Mouse (Mus musculus): Measurements from ENCODE around the gene Endog. TPM values are rescaled to one million over a fixed set of nuclear protein-coding genes. Genes with fewer than 3 reads are reported as not detected.

Endog gene
- polyA plus RNA-seq, 1 experiment, result 0.45 TPM

DNA sequence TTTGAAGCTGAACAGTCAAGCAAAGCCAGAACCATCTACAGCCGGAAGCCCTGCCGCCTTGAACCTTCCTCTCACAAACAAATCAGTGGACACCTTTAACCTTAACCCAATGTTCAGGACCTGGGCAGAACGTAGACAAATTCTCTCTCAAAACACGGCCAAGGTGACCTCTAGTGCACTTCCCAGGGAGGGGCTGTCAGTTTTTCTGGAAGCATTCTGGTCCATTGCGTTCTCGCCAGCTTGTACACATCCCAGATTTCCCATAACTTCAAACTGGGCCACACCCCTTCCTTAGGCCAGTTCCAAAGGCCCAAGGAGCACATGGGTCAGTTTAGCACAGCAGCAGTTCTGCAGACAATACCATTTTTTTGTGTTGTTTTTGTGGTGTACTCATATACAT is 44.2 kb downstream of the Endog start:
- H3K9me3 ChIP-seq (ENCODE audit: control insufficient read depth, low read length), result no peaks in the 10 kb centered on the region
- TF ChIP-seq GATA1 (IDR thresholded peaks at IDR 0.05; ENCODE audit: low read length) (no peak), TAL1 (IDR thresholded peaks at IDR 0.05; ENCODE audit: low read length) (no peak)
- no peaks in the 10 kb centered on the region for H3K4me1 ChIP-seq (ENCODE audit: control insufficient read depth)
- no peaks in the 10 kb centered on the region for H3K27me3 ChIP-seq (ENCODE audit: control insufficient read depth)
- H3K4me3 ChIP-seq (replicated peaks), result no peak overlapping the region
- no peaks in the 10 kb centered on the region for H3K36me3 ChIP-seq (ENCODE audit: control insufficient read depth)

DNA sequence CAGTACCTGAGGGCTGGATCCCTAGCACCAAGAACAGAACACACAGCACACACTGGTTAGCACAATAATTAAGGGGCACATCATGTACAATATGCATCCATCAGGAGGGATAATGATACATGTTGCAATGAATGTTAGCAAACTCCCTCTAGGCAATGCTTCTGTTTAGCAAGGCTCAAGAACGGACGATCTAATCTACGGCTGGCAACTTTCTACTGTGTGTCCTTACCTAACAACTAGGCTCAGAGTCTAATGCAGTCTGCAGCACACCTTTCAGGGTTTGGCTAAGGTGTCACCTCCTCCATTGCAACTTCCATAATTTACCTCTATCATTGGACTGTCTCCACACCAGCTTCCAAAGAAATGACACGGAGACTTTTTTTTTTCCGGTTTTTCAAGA is 45.0 kb downstream of the Endog start:
- no peaks in the 10 kb centered on the region for H3K9me3 ChIP-seq (ENCODE audit: control insufficient read depth, low read length)
- no peaks in the 10 kb centered on the region for H3K27me3 ChIP-seq (ENCODE audit: control insufficient read depth)
- H3K36me3 ChIP-seq (ENCODE audit: control insufficient read depth), result no peaks in the 10 kb centered on the region
- TF ChIP-seq TAL1 (IDR thresholded peaks at IDR 0.05; ENCODE audit: low read length) (no peak), GATA1 (IDR thresholded peaks at IDR 0.05; ENCODE audit: low read length) (no peak)
- H3K4me3 ChIP-seq (replicated peaks), result no peak overlapping the region
- no peaks in the 10 kb centered on the region for H3K4me1 ChIP-seq (ENCODE audit: control insufficient read depth)

Other genes starting within 250 kb of the Endog start
- 6.5 and 7.0 TPM in 2 replicates for gene Gle1, start 236.1 kb upstream of the Endog start, polyA plus RNA-seq (2012)
- 0.01 and 0.04 TPM in 2 replicates for gene Sptan1, start 205.9 kb upstream of the Endog start, polyA plus RNA-seq (2012)
- gene Wdr34, start 122.6 kb upstream of the Endog start, polyA plus RNA-seq (2012), result 0.69 and 1.6 TPM in 2 replicates
- 11.7 and 14.7 TPM in 2 replicates for gene Set, start 114.1 kb upstream of the Endog start, polyA plus RNA-seq (2012)
- gene Pkn3, start 93.8 kb upstream of the Endog start, polyA plus RNA-seq (2012), result 0.09 and 0.13 TPM in 2 replicates
- gene Zdhhc12, start 77.8 kb upstream of the Endog start, polyA plus RNA-seq (2012), result 1.6 and 2.8 TPM in 2 replicates
- gene Zer1, start 46.9 kb upstream of the Endog start, polyA plus RNA-seq (2012), result 1.7 and 2.4 TPM in 2 replicates
- gene Tbc1d13, start 37.7 kb upstream of the Endog start, polyA plus RNA-seq (2012), result 0.72 and 0.83 TPM in 2 replicates
- 2.5 and 2.9 TPM in 2 replicates for gene Spout1, start 7.0 kb downstream of the Endog start, polyA plus RNA-seq (2012)
- gene Kyat1, start 34.4 kb downstream of the Endog start, polyA plus RNA-seq (2012), result 0.34 and 0.45 TPM in 2 replicates
- gene Lrrc8a, start 66.2 kb downstream of the Endog start, polyA plus RNA-seq (2012), result 0.56 TPM in 2 replicates
- gene Gm28035, start 69.1 kb downstream of the Endog start, polyA plus RNA-seq (2012), result not detected in 2 replicates
- gene Phyhd1, start 94.7 kb downstream of the Endog start, polyA plus RNA-seq (2012), result 0.06 and 0.33 TPM in 2 replicates
- not detected in 2 replicates for gene Gm28038, start 109.5 kb downstream of the Endog start, polyA plus RNA-seq (2012)
- 0.12 and 0.17 TPM in 2 replicates for gene Dolk, start 114.8 kb downstream of the Endog start, polyA plus RNA-seq (2012)
- 10.7 and 13.0 TPM in 2 replicates for gene Nup188, start 114.9 kb downstream of the Endog start, polyA plus RNA-seq (2012)
- 1.8 TPM in 2 replicates for gene Sh3glb2, start 187.8 kb downstream of the Endog start, polyA plus RNA-seq (2012)
- gene Miga2, start 192.7 kb downstream of the Endog start, polyA plus RNA-seq (2012), result 0.95 and 1.2 TPM in 2 replicates
- gene Dolpp1, start 220.8 kb downstream of the Endog start, polyA plus RNA-seq (2012), result 2.2 and 2.6 TPM in 2 replicates
- 15.6 and 20.5 TPM in 2 replicates for gene Crat, start 244.3 kb downstream of the Endog start, polyA plus RNA-seq (2012)
- gene Ptpa, start 244.5 kb downstream of the Endog start, polyA plus RNA-seq (2012), result 150 and 192 TPM in 2 replicates